Mouse (Mus musculus) heart, embryonic 11.5 days (tissue): ENCODE data around the gene Endod1. TPM values are rescaled to one million over a fixed set of nuclear protein-coding genes. Genes with fewer than 3 reads are reported as not detected.

ENCODE experiments used
- ATAC-seq: fragments of 200-750 bp; cut with Nextera tagmentation; replicated peaks from 2 replicates; pipeline ENCODE4 v1.8.0; 2017; ENCODE audit warnings: moderate library complexity; ENCODE audit not compliant: insufficient number of reproducible peaks, low FRiP score, low TSS enrichment
- H3K27ac ChIP-seq: fragments of 300-500 bp; sonication (generic); 2 replicates; pipeline ENCODE4 v1.5.1; 2014; ENCODE audit warnings: mild to moderate bottlenecking, low read depth, low read length
- H3K27me3 ChIP-seq: fragments of 300-500 bp; sonication (generic); 2 replicates; pipeline ENCODE4 v1.6.1; 2014; ENCODE audit warnings: mild to moderate bottlenecking, low read length, mixed read lengths; ENCODE audit not compliant: control insufficient read depth, insufficient read depth
- H3K36me3 ChIP-seq: fragments of 300-500 bp; sonication (generic); 2 replicates; pipeline ENCODE4 v1.6.1; 2014; ENCODE audit warnings: mild to moderate bottlenecking, low read length, moderate library complexity, mixed read lengths; ENCODE audit not compliant: control insufficient read depth, insufficient read depth
- H3K4me1 ChIP-seq: fragments of 300-500 bp; sonication (generic); 2 replicates; pipeline ENCODE4 v1.6.1; 2014; ENCODE audit warnings: low read length; ENCODE audit not compliant: control insufficient read depth, insufficient read depth
- H3K4me2 ChIP-seq: fragments of 300-500 bp; sonication (generic); 2 replicates; pipeline ENCODE4 v1.6.1; 2014; ENCODE audit warnings: mild to moderate bottlenecking, moderate library complexity
- H3K4me3 ChIP-seq: fragments of 300-500 bp; sonication (generic); 2 replicates; pipeline ENCODE4 v1.5.1; 2014; ENCODE audit warnings: low read depth, low read length
- H3K9ac ChIP-seq: fragments of 300-500 bp; sonication (generic); 2 replicates; pipeline ENCODE4 v1.6.1; 2014; ENCODE audit warnings: mild to moderate bottlenecking, low read depth, low read length, moderate library complexity
- H3K9me3 ChIP-seq: fragments of 300-500 bp; sonication (generic); replicated peaks from 2 replicates; pipeline ENCODE4 v1.6.1; 2016; ENCODE audit warnings: low read length; ENCODE audit not compliant: control insufficient read depth
- WGBS: fragments of 180-500 bp; shearing (Covaris S2); extraction: QIAGEN DNeasy Blood & Tissue Kit; methylation state at CpG from one replicate; pipeline ENCODE4 v1.1.7; 2014; ENCODE audit not compliant: insufficient replicate concordance; 5-methylcytosine and 5-hydroxymethylcytosine counted together
- polyA plus RNA-seq: library from polyadenylated mRNA; unstranded; fragments of >200 nt; fragmentation: Nextera tagmentation; extraction: Ambion mirVana; gene quantifications from 2 replicates; pipeline ENCODE4 v1.2.1, GENCODE M21; 2014

The Endod1 gene
- polyA plus RNA-seq, 1 experiment from 2014 or later: 12.9 TPM

DNA sequence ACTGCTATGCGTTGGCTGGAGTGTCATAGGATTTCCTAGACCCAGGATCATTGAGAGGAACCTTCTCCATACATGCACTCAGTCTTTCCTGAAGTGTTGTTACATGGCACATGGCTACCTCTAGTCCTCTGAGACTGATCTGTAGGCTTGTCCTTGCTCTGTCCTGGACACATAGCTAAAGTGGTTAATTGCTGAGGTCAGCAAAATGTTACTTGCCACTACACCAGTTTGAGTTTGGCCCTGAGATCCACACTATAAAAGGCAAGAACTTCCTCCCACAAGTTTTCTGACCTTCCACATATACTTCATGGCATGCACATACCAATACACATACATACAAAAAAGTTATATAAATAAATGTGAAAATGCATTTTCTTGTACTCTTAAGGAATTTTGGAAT, 64.7 kb downstream of the Endod1 start:
- Histone ChIP-seq H3K9ac (no peak overlapping the region), H3K4me3 (no peak overlapping the region), H3K4me2 (no peak overlapping the region), H3K36me3 (peaks cover 8% of the 10 kb centered on the region; the same call in 1 of the 2 replicates), H3K9me3 (no peaks in the 10 kb centered on the region), H3K4me1 (no peaks in the 10 kb centered on the region), H3K27me3 (no peaks in the 10 kb centered on the region), H3K27ac (no peak overlapping the region)
- WGBS: 94% methylated on average over 1 of the region's 1 CpGs
- no peak for ATAC-seq

DNA sequence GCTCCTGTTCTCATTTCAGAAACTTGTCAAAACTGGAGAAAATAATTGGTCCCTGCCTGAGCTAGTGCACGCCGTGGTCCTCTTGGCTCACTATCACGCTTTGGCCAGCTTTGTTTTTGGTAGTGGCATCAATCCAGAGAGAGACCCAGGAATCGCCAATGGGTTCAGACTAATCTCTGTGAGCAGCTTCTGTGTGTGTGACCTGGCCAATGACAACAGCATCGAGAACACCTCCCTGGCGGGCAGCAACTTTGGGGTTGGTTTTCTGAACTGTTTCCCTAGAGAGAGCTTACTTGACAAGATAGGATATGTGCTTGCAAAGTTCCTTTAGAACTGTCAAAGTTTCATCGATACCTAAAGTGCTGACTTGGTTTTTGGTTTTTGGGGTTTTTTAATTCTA, 66.8 kb downstream of the Endod1 start:
- Histone ChIP-seq H3K4me2 (no peak overlapping the region), H3K27ac (no peak overlapping the region), H3K27me3 (no peaks in the 10 kb centered on the region), H3K4me1 (no peaks in the 10 kb centered on the region), H3K9ac (no peak overlapping the region), H3K36me3 (peaks cover 8% of the 10 kb centered on the region; the same call in 1 of the 2 replicates), H3K4me3 (no peak overlapping the region), H3K9me3 (no peaks in the 10 kb centered on the region)
- no peak for ATAC-seq
- WGBS: 84% methylated on average over 7 of the region's 7 CpGs

DNA sequence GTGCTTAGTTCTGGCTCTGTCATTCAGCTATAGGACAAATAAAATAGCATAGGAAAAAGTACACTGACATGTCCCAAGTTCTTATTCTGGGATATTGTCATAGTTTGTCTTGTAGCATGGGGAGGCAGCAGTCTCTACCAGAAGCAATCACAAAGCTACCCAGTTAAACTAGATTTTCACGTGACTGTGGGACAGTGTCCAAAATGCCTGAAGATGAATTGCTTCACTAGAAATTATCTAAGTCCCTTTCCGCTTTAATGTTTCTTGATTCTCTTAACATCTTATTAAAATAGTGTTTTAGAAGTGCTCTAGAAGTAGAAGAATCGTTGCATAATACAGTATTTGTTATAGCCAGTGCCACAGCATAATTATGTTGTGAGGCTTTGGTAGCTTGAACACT, 67.3 kb downstream of the Endod1 start:
- H3K27me3 ChIP-seq: no peaks in the 10 kb centered on the region
- no peaks in the 10 kb centered on the region for H3K4me1 ChIP-seq
- ATAC-seq: no peak
- no peaks in the 10 kb centered on the region for H3K9me3 ChIP-seq
- H3K9ac ChIP-seq: no peak overlapping the region
- no peak overlapping the region for H3K4me2 ChIP-seq
- H3K27ac ChIP-seq: no peak overlapping the region
- H3K36me3 ChIP-seq: peaks cover 10% of the 10 kb centered on the region; the same call in 1 of the 2 replicates
- WGBS: 83% methylated on average over 3 of the region's 3 CpGs
- no peak overlapping the region for H3K4me3 ChIP-seq

DNA sequence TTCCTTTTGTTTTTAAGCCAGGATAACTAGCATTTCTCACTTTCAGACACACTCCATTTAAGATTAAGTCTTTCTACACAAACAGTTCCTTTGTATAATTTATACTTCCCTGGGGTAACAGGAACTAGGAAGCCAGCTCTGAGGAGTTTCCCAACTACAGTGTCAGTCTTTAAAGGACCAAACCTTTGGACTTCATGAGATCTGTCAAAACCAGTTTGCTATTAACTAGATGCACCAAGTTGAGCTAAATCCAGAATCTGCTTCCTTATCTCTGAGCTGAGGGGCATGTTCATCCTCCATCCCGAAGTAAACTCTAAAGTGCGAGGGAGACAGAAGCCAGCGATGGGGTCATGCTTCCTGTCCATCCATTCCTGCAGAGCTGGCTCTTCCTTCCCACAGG, 74.0 kb downstream of the Endod1 start:
- Histone ChIP-seq H3K27ac (no peak overlapping the region), H3K36me3 (0 out of 2 replicates have a peak, but pooled peaks cover 2% of the 10 kb centered on the region), H3K4me3 (no peak overlapping the region), H3K9ac (no peak overlapping the region), H3K4me2 (no peak overlapping the region), H3K4me1 (no peaks in the 10 kb centered on the region), H3K27me3 (no peaks in the 10 kb centered on the region), H3K9me3 (no peaks in the 10 kb centered on the region)
- ATAC-seq: no peak
- 62% methylated on average over 3 of the region's 3 CpGs for WGBS

DNA sequence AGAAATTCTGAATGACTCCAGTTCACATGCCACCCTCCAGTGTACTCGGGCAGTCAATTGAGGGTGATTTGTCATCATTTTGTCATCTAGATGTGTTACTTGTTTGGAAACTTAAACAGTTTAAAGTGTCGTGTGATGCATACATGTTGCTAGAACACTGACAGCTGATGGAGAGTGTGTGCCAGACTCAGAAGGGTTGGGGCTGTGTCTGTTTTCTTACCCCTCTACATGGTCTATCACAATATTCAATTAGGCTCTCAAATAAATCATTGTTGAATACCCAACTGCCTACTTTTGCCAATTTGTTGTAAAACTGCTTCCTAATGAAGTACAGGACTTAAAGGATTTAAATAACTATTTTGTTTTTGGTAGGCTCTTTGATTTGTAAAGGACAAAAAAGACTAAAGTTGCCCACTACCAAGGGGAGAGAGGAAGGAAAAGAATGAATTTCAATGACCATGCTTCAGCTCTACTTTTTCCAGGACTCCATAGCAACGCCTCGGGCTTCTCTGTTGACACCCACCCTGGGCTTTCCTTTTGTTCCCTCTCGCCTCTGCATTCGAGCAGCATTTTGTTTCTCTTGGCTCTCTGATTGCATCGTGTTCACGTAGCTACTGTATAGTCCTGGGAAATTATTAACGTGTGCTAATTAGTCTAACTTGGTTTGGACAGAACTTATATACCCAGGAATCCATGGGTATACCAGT, 76.9 kb downstream of the Endod1 start:
- H3K36me3 ChIP-seq: 0 out of 2 replicates have a peak, but pooled peaks cover 2% of the 10 kb centered on the region
- H3K4me1 ChIP-seq: no peaks in the 10 kb centered on the region
- 70% methylated on average over 9 of the region's 9 CpGs for WGBS
- no peaks in the 10 kb centered on the region for H3K9me3 ChIP-seq
- H3K9ac ChIP-seq: no peak overlapping the region
- H3K4me3 ChIP-seq: no peak overlapping the region
- H3K4me2 ChIP-seq: no peak overlapping the region
- H3K27ac ChIP-seq: no peak overlapping the region
- no peak for ATAC-seq
- no peaks in the 10 kb centered on the region for H3K27me3 ChIP-seq

Other genes starting within 250 kb of the Endod1 start
- 15.9 and 21.0 TPM in 2 replicates for gene Sesn3, start 106.4 kb downstream of the Endod1 start, polyA plus RNA-seq
- gene Kdm4d, start 119.0 kb upstream of the Endod1 start, polyA plus RNA-seq: 0.13 TPM in 1 of 2 replicates, not detected in the other
- 147 and 149 TPM in 2 replicates for gene Cwc15, start 119.1 kb upstream of the Endod1 start, polyA plus RNA-seq